Mouse (Mus musculus) ES-E14 (cell line): ENCODE measurements around the gene Grip1. TPM values are rescaled to one million over a fixed set of nuclear protein-coding genes. Genes with fewer than 3 reads are reported as not detected.

ENCODE experiments used
- DNase-seq: peaks from one replicate; pipeline ENCODE4 v3.0.0-alpha.2; 2013; ENCODE audit warnings: low read depth, low spot score
- H3K27ac ChIP-seq: 2 replicates; pipeline ENCODE4 v1.5.1; 2012; ENCODE audit warnings: low read depth, mild to moderate bottlenecking, low read length, moderate library complexity, mixed read lengths; ENCODE audit not compliant: poor library complexity, insufficient read depth, severe bottlenecking
- H3K36me3 ChIP-seq: 2 replicates; pipeline ENCODE4 v1.6.1; 2012; ENCODE audit warnings: mild to moderate bottlenecking, low read length, moderate library complexity, mixed read lengths; ENCODE audit not compliant: control insufficient read depth, poor library complexity, insufficient read depth, severe bottlenecking
- H3K4me1 ChIP-seq, 2 experiments: fragments of 150-350 bp in 1 of 2; sonication (generic) in 1 of 2; 2 replicates each; pipeline ENCODE4 v1.6.1; 2012; ENCODE audit warnings: low read length in 2 of 2, mild to moderate bottlenecking in 1 of 2, mixed read lengths in 1 of 2; ENCODE audit not compliant: control insufficient read depth in 2 of 2, insufficient read depth in 2 of 2, poor library complexity in 1 of 2
- H3K4me3 ChIP-seq, 2 experiments: fragments of 150-350 bp in 1 of 2; sonication (generic) in 1 of 2; 2 replicates each; pipeline ENCODE4 v1.5.1; 2012; ENCODE audit warnings: low read length in 2 of 2, low read depth in 1 of 2, mild to moderate bottlenecking in 1 of 2, mixed read lengths in 1 of 2; ENCODE audit not compliant: insufficient read depth in 1 of 2, poor library complexity in 1 of 2, severe bottlenecking in 1 of 2
- H3K9ac ChIP-seq: 2 replicates; pipeline ENCODE4 v1.6.1; 2012; ENCODE audit warnings: low read depth, mild to moderate bottlenecking, low read length, mixed read lengths; ENCODE audit not compliant: poor library complexity, insufficient read depth, severe bottlenecking
- H3K9me3 ChIP-seq: fragments of 150-350 bp; sonication (generic); 2 replicates; pipeline ENCODE4 v1.6.1; 2012; ENCODE audit warnings: low read depth, mild to moderate bottlenecking, low read length; ENCODE audit not compliant: control insufficient read depth, insufficient read depth
- CHD2 ChIP-seq: IDR thresholded peaks from 2 replicates; pipeline ENCODE4 v1.6.1; 2014; ENCODE audit warnings: mild to moderate bottlenecking, low read depth, low read length, inconsistent platforms
- HCFC1 ChIP-seq: IDR thresholded peaks from 2 replicates; pipeline ENCODE4 v1.6.1; 2012; ENCODE audit warnings: low read length, inconsistent platforms, borderline replicate concordance; ENCODE audit not compliant: insufficient read depth
- MAFK ChIP-seq: IDR thresholded peaks from 2 replicates; pipeline ENCODE4 v1.6.1; 2014; ENCODE audit warnings: mild to moderate bottlenecking, low read depth, low read length, inconsistent platforms; ENCODE audit not compliant: insufficient read depth
- ZC3H11A ChIP-seq: IDR thresholded peaks from 2 replicates; pipeline ENCODE4 v1.6.1; 2012; ENCODE audit warnings: low read depth, mild to moderate bottlenecking, inconsistent platforms, low read length, borderline replicate concordance
- ZNF384 ChIP-seq: IDR thresholded peaks from 2 replicates; pipeline ENCODE4 v1.6.1; 2012; ENCODE audit warnings: low read depth, low read length, inconsistent platforms
- in situ Hi-C, 2 experiments: fragments of 600-800 bp; cut with MboI; formaldehyde crosslinking; loops; one replicate each; pipeline ENCODE4 v1.15.1; 2025; ENCODE audit warnings: low sequenced_read_pairs in 2 of 2, inconsistent platforms in 1 of 2; ENCODE audit not compliant: unreplicated experiment in 2 of 2
- total RNA-seq: library from RNA; depleted of rRNA; stranded (reverse); fragments of 300-350 nt; gene quantifications from 2 replicates; pipeline ENCODE4 v1.2.3, GENCODE M21; 2012

Grip1 gene
- total RNA-seq, 1 experiment = 4.2 TPM

- Histone ChIP-seq H3K9me3 (no peaks in the 10 kb centered on the region), H3K27ac (no peak overlapping the region), H3K9ac (no peak overlapping the region), H3K4me3 (no peak overlapping the region), H3K4me1 (no peaks in the 10 kb centered on the region), H3K36me3 (no peaks in the 10 kb centered on the region)
- no peak for TF ChIP-seq ZNF384
- TF ChIP-seq MAFK = no peak
- no peak for TF ChIP-seq HCFC1
- no peak for TF ChIP-seq ZC3H11A
- TF ChIP-seq CHD2 = no peak
- DNase-seq = no peak
- in situ Hi-C loops = no loop called here
Measured at GRCm38 (mm10) chr10:119496221-119496620, 42.6 kb downstream of the Grip1 start.

GRCm38 (mm10) chr10:119521686-119522085 is 68.1 kb downstream of the Grip1 start:
- H3K27ac ChIP-seq = no peak overlapping the region
- in situ Hi-C loops = no loop called here
- no peak for DNase-seq
- no peaks in the 10 kb centered on the region for H3K9me3 ChIP-seq
- no peaks in the 10 kb centered on the region for H3K4me1 ChIP-seq
- no peak overlapping the region for H3K9ac ChIP-seq
- no peaks in the 10 kb centered on the region for H3K36me3 ChIP-seq
- no peak overlapping the region for H3K4me3 ChIP-seq
- TF ChIP-seq ZC3H11A = no peak
- no peak for TF ChIP-seq ZNF384
- TF ChIP-seq MAFK = no peak
- no peak for TF ChIP-seq HCFC1
- TF ChIP-seq CHD2 = no peak

- Histone ChIP-seq H3K9me3 (no peaks in the 10 kb centered on the region), H3K36me3 (no peaks in the 10 kb centered on the region), H3K9ac (no peak overlapping the region), H3K4me1 (no peaks in the 10 kb centered on the region), H3K4me3 (no peak overlapping the region), H3K27ac (no peak overlapping the region)
- TF ChIP-seq MAFK (no peak), HCFC1 (no peak), ZC3H11A (no peak), CHD2 (no peak), ZNF384 (no peak)
- DNase-seq = no peak
- in situ Hi-C loops = no loop called here
Measured at GRCm38 (mm10) chr10:119525730-119526129, 72.1 kb downstream of the Grip1 start.

- H3K27ac ChIP-seq = no peak overlapping the region
- no peak overlapping the region for H3K9ac ChIP-seq
- no peaks in the 10 kb centered on the region for H3K36me3 ChIP-seq
- in situ Hi-C loops = no loop called here
- TF ChIP-seq ZC3H11A (no peak), CHD2 (no peak), ZNF384 (no peak), HCFC1 (no peak), MAFK (no peak)
- H3K9me3 ChIP-seq = no peaks in the 10 kb centered on the region
- no peak overlapping the region for H3K4me3 ChIP-seq
- DNase-seq = no peak
- peaks cover 0 to 8% of the 10 kb centered on the region in 2 experiments; a peak in 1 of 4 replicates for H3K4me1 ChIP-seq
Measured at GRCm38 (mm10) chr10:119534852-119535251, 81.2 kb downstream of the Grip1 start.

- Histone ChIP-seq H3K9me3 (no peaks in the 10 kb centered on the region), H3K36me3 (no peaks in the 10 kb centered on the region), H3K9ac (no peak overlapping the region), H3K4me3 (no peak overlapping the region), H3K4me1 (no peaks in the 10 kb centered on the region), H3K27ac (no peak overlapping the region)
- in situ Hi-C loops = no loop called here
- no peak for TF ChIP-seq HCFC1
- no peak for DNase-seq
Measured at GRCm38 (mm10) chr10:119541655-119542054, 88.0 kb downstream of the Grip1 start.
